Mouse (Mus musculus): ENCODE measurements at regions not wholly inside any gene's neighbourhood (a gene's known extent, or its start where the extent isn't known, plus 50 kb on each side); places are given as distances from the start of the nearest gene placed in this dataset.

GRCm38 (mm10) chr13:83716711-83717171 is 212.9 kb downstream of the Mef2c start:
- Histone ChIP-seq H3K4me2 (replicated peaks; ENCODE audit: low read depth) (no peak overlapping the region), H3K4me3 (ENCODE audit: low read depth, low read length) (no peak overlapping the region), H3K27me3 (replicated peaks; ENCODE audit: control insufficient read depth, insufficient read depth, low read length) (peaks cover 93% of the 10 kb centered on the region), H3K36me3 (ENCODE audit: control insufficient read depth, insufficient read depth) (no peaks in the 10 kb centered on the region), H3K9me3 (ENCODE audit: control insufficient read depth) (no peaks in the 10 kb centered on the region), H3K9ac (ENCODE audit: low read depth, low read length) (no peak overlapping the region), H3K4me1 (replicated peaks; ENCODE audit: control insufficient read depth, insufficient read depth, low read length) (no peaks in the 10 kb centered on the region), H3K27ac (ENCODE audit: low read depth, low read length) (no peak overlapping the region)
- WGBS, result 4% methylated on average over 8 of the region's 8 CpGs
- ATAC-seq, result no peak
- TF ChIP-seq CTCF (IDR thresholded peaks at IDR 0.05; ENCODE audit: low read depth), result no peak

GRCm38 (mm10) chr13:83717686-83718210 is 213.9 kb downstream of the Mef2c start:
- no peak for ATAC-seq
- WGBS, result 9% methylated on average over 4 of the region's 4 CpGs
- Histone ChIP-seq H3K9me3 (ENCODE audit: control insufficient read depth) (no peaks in the 10 kb centered on the region), H3K4me1 (replicated peaks; ENCODE audit: control insufficient read depth, insufficient read depth, low read length) (no peaks in the 10 kb centered on the region), H3K4me2 (replicated peaks; ENCODE audit: low read depth) (no peak overlapping the region), H3K27ac (ENCODE audit: low read depth, low read length) (no peak overlapping the region), H3K4me3 (ENCODE audit: low read depth, low read length) (no peak overlapping the region), H3K36me3 (ENCODE audit: control insufficient read depth, insufficient read depth) (no peaks in the 10 kb centered on the region), H3K9ac (ENCODE audit: low read depth, low read length) (no peak overlapping the region), H3K27me3 (replicated peaks; ENCODE audit: control insufficient read depth, insufficient read depth, low read length) (peaks cover 97% of the 10 kb centered on the region)
- TF ChIP-seq CTCF (IDR thresholded peaks at IDR 0.05; ENCODE audit: low read depth), result no peak

GRCm38 (mm10) chr13:83718431-83719410 is 214.9 kb downstream of the Mef2c start:
- Histone ChIP-seq H3K4me3 (ENCODE audit: low read depth, low read length) (no peak overlapping the region), H3K9me3 (ENCODE audit: control insufficient read depth) (no peaks in the 10 kb centered on the region), H3K4me1 (replicated peaks; ENCODE audit: control insufficient read depth, insufficient read depth, low read length) (no peaks in the 10 kb centered on the region), H3K9ac (ENCODE audit: low read depth, low read length) (no peak overlapping the region), H3K36me3 (ENCODE audit: control insufficient read depth, insufficient read depth) (no peaks in the 10 kb centered on the region), H3K4me2 (replicated peaks; ENCODE audit: low read depth) (no peak overlapping the region), H3K27me3 (replicated peaks; ENCODE audit: control insufficient read depth, insufficient read depth, low read length) (peaks cover 99% of the 10 kb centered on the region), H3K27ac (ENCODE audit: low read depth, low read length) (no peak overlapping the region)
- no peak for ATAC-seq
- TF ChIP-seq CTCF (IDR thresholded peaks at IDR 0.05; ENCODE audit: low read depth), result no peak
- WGBS, result 5% methylated on average over 10 of the region's 10 CpGs

- H3K9me3 ChIP-seq (ENCODE audit: control insufficient read depth), result no peaks in the 10 kb centered on the region
- ATAC-seq, result no peak
- no peaks in the 10 kb centered on the region for H3K36me3 ChIP-seq (ENCODE audit: control insufficient read depth, insufficient read depth)
- no peak overlapping the region for H3K4me3 ChIP-seq (ENCODE audit: low read depth, low read length)
- H3K9ac ChIP-seq (ENCODE audit: low read depth, low read length), result no peak overlapping the region
- no peak for TF ChIP-seq CTCF (IDR thresholded peaks at IDR 0.05; ENCODE audit: low read depth)
- no peaks in the 10 kb centered on the region for H3K4me1 ChIP-seq (replicated peaks; ENCODE audit: control insufficient read depth, insufficient read depth, low read length)
- peaks cover 98% of the 10 kb centered on the region for H3K27me3 ChIP-seq (replicated peaks; ENCODE audit: control insufficient read depth, insufficient read depth, low read length)
- H3K27ac ChIP-seq (ENCODE audit: low read depth, low read length), result no peak overlapping the region
- 5% methylated on average over 24 of the region's 24 CpGs for WGBS
- no peak overlapping the region for H3K4me2 ChIP-seq (replicated peaks; ENCODE audit: low read depth)
These were observed 215.9 kb downstream of the Mef2c start for GRCm38 (mm10) chr13:83719635-83720291.

GRCm38 (mm10) chr13:83720352-83720751 is 216.5 kb downstream of the Mef2c start:
- H3K9ac ChIP-seq (ENCODE audit: low read depth, low read length), result no peak overlapping the region
- no peak for TF ChIP-seq CTCF (IDR thresholded peaks at IDR 0.05; ENCODE audit: low read depth)
- no peaks in the 10 kb centered on the region for H3K36me3 ChIP-seq (ENCODE audit: control insufficient read depth, insufficient read depth)
- no peak overlapping the region for H3K4me2 ChIP-seq (replicated peaks; ENCODE audit: low read depth)
- no peaks in the 10 kb centered on the region for H3K9me3 ChIP-seq (ENCODE audit: control insufficient read depth)
- 2% methylated on average over 12 of the region's 12 CpGs for WGBS
- H3K27me3 ChIP-seq (replicated peaks; ENCODE audit: control insufficient read depth, insufficient read depth, low read length), result peaks cover 98% of the 10 kb centered on the region
- H3K4me1 ChIP-seq (replicated peaks; ENCODE audit: control insufficient read depth, insufficient read depth, low read length), result no peaks in the 10 kb centered on the region
- no peak overlapping the region for H3K27ac ChIP-seq (ENCODE audit: low read depth, low read length)
- H3K4me3 ChIP-seq (ENCODE audit: low read depth, low read length), result no peak overlapping the region
- no peak for ATAC-seq

GRCm38 (mm10) chr13:83720883-83721371 is 217.1 kb downstream of the Mef2c start:
- Histone ChIP-seq H3K4me2 (replicated peaks; ENCODE audit: low read depth) (peak overlapping the region; percentile 28), H3K9ac (ENCODE audit: low read depth, low read length) (no peak overlapping the region), H3K4me1 (replicated peaks; ENCODE audit: control insufficient read depth, insufficient read depth, low read length) (no peaks in the 10 kb centered on the region), H3K27ac (ENCODE audit: low read depth, low read length) (no peak overlapping the region), H3K27me3 (replicated peaks; ENCODE audit: control insufficient read depth, insufficient read depth, low read length) (peaks cover 98% of the 10 kb centered on the region), H3K36me3 (ENCODE audit: control insufficient read depth, insufficient read depth) (no peaks in the 10 kb centered on the region), H3K9me3 (ENCODE audit: control insufficient read depth) (no peaks in the 10 kb centered on the region), H3K4me3 (ENCODE audit: low read depth, low read length) (no peak overlapping the region)
- under 1% methylated on average over 30 of the region's 30 CpGs for WGBS
- no peak for ATAC-seq
- no peak for TF ChIP-seq CTCF (IDR thresholded peaks at IDR 0.05; ENCODE audit: low read depth)
